Mouse (Mus musculus) heart, postnatal 0 days (tissue): ENCODE measurements at regions not wholly inside any gene's neighbourhood (a gene's known extent, or its start where the extent isn't known, plus 50 kb on each side); places are given as distances from the start of the nearest gene placed in this dataset.

Experiments
- CTCF ChIP-seq: IDR thresholded peaks from 2 replicates; pipeline ENCODE4 v1.5.1; 2016; ENCODE audit warnings: antibody characterized with exemption, control low read depth, low read depth
- EP300 ChIP-seq: IDR thresholded peaks from 2 replicates; pipeline ENCODE4 v1.6.1; 2016; ENCODE audit warnings: antibody characterized with exemption, low read depth

- no peak for TF ChIP-seq EP300
- no peak for TF ChIP-seq CTCF
Observed at GRCm38 (mm10) chr14:28699780-28700179, 195.2 kb downstream of the Wnt5a start.
